Comparison of ENCODE assay signal across 8 mouse cellular contexts in the genomic region with DNA sequence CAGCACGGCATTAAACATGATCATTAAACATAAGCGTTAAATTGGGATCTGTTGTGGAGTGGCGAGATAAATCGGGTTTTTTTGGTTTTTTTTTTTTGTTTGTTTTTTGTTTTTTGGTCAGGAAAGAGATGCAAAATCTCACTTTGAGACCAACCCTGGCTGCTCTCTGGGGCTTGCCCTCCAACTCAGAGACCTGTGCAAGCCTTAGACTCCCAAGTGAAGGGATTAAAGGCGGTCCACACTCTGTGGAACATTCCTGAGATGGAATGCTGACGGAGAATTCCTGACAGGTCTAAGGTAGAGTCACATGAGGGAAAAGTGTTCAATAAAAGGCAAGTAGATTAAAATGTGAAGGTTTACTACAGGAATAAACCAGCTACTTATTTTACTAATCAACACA. TPM values are rescaled to one million over a fixed set of nuclear protein-coding genes. Genes with fewer than 3 reads are reported as not detected.
DNase-seq lines count a peak whose midpoint lies in the region; ATAC-seq and TF ChIP-seq lines count a peak whose summit lies in the region.

No protein-coding gene starts in this region.

- peak overlapping the region; percentile 86 for H3K9ac ChIP-seq in heart, embryonic 11.5 days (ENCODE audit: low read depth, low read length)
- peak overlapping the region; percentile 83 for H3K9ac ChIP-seq in intestine, embryonic 15.5 days

- peaks cover 23% of the 10 kb centered on the region for H3K4me1 ChIP-seq in heart, embryonic 11.5 days (ENCODE audit: control insufficient read depth, insufficient read depth, low read length)
- peaks cover 16% of the 10 kb centered on the region for H3K4me1 ChIP-seq in bone marrow macrophage, adult 2 months (ENCODE audit: control insufficient read depth, insufficient read depth, low read length)
- H3K4me1 ChIP-seq in intestine, embryonic 15.5 days (replicated peaks) = peaks cover 12% of the 10 kb centered on the region; the same call in 1 of the 2 replicates

- 3% methylated on average over 6 of the region's 6 CpGs for WGBS in heart, embryonic 11.5 days (ENCODE audit: insufficient replicate concordance)
- 5% methylated on average over 6 of the region's 6 CpGs for WGBS in intestine, embryonic 15.5 days

- peaks cover 4% of the 10 kb centered on the region; the same call in 1 of the 2 replicates for H3K36me3 ChIP-seq in heart, embryonic 11.5 days (ENCODE audit: control insufficient read depth, insufficient read depth, low read length)
- H3K36me3 ChIP-seq in intestine, embryonic 15.5 days = no peaks in the 10 kb centered on the region

- no peak for TF ChIP-seq CTCF in bone marrow macrophage, adult 2 months (IDR thresholded peaks at IDR 0.05; ENCODE audit: low read depth, low read length)

- no peaks in the 10 kb centered on the region for H3K9me3 ChIP-seq in heart, embryonic 11.5 days (replicated peaks; ENCODE audit: control insufficient read depth, low read length)
- H3K9me3 ChIP-seq in intestine, embryonic 15.5 days = no peaks in the 10 kb centered on the region

- no peak for DNase-seq in heart, postnatal 36 days
- peak; percentile 30 for DNase-seq in mesoderm, embryonic 11.5 days (ENCODE audit: low read depth, low spot score)
- DNase-seq in layer of hippocampus, adult 18-20 months (ENCODE audit: low spot score in 2 of 2) = no peak
- DNase-seq in cerebellum, postnatal 25 days = no peak

- TF ChIP-seq POLR2A in bone marrow macrophage, adult 2 months (IDR thresholded peaks at IDR 0.05; ENCODE audit: borderline replicate concordance, low read depth, low read length) = no peak

- peak overlapping the region; percentile 65 for H3K4me2 ChIP-seq in heart, embryonic 11.5 days
- peak overlapping the region; percentile 76 for H3K4me2 ChIP-seq in intestine, embryonic 15.5 days (replicated peaks)

- peak overlapping the region; percentile 91 for H3K27ac ChIP-seq in heart, embryonic 11.5 days (ENCODE audit: low read depth, low read length)
- peak overlapping the region; percentile 44 for H3K27ac ChIP-seq in bone marrow macrophage, adult 2 months (ENCODE audit: insufficient read depth, low read depth, low read length)
- H3K27ac ChIP-seq in intestine, embryonic 15.5 days = peak overlapping the region; percentile 91

- H3K27me3 ChIP-seq in heart, embryonic 11.5 days (ENCODE audit: control insufficient read depth, insufficient read depth, low read length) = no peaks in the 10 kb centered on the region
- no peaks in the 10 kb centered on the region for H3K27me3 ChIP-seq in intestine, embryonic 15.5 days (replicated peaks)

- H3K4me3 ChIP-seq in heart, embryonic 11.5 days (ENCODE audit: low read depth, low read length) = peak overlapping the region; percentile 67
- H3K4me3 ChIP-seq in bone marrow macrophage, adult 2 months (ENCODE audit: insufficient read depth, low read length) = peak overlapping the region; percentile 92
- peak overlapping the region; percentile 88 for H3K4me3 ChIP-seq in intestine, embryonic 15.5 days (replicated peaks)

- intact Hi-C loops in heart, postnatal 36 days (cut with DNase I) = loop anchor here (10.0 kb wide), 1 partner anchor 917 kb away; a partner anchor contains a TSS

- ATAC-seq in heart, embryonic 11.5 days (replicated peaks; ENCODE audit: insufficient number of reproducible peaks, low FRiP score, low TSS enrichment) = no peak
- 0 out of 2 replicates have a peak, but pooled peaks have one; percentile 9 for ATAC-seq in intestine, embryonic 15.5 days
- ATAC-seq in megakaryocyte progenitor cell, adult 5-6 weeks (replicated peaks; ENCODE audit: poor library complexity) = no peak

RNA-seq across cellular contexts. Expression of a gene that starts 0.5 kb away (rescaled TPM):
- polyA plus RNA-seq in heart, embryonic 11.5 days (2014; fragmentation: Nextera tagmentation; extraction: Ambion mirVana) = 79.6 and 83.6 TPM in 2 replicates
- total RNA-seq in heart, postnatal 36 days (2021) = 10 to 100 TPM; 37.3 to 43.3 TPM
- 116 and 128 TPM in 2 replicates for polyA plus RNA-seq in bone marrow macrophage, adult 2 months (2012; ENCODE audit: insufficient read depth, insufficient read length, missing spikeins)
- polyA plus RNA-seq in intestine, embryonic 15.5 days (2015; fragmentation: Nextera tagmentation; extraction: Ambion mirVana) = 58.0 and 63.1 TPM in 2 replicates
- 60.7 and 64.4 TPM in 2 replicates for total RNA-seq in megakaryocyte progenitor cell, adult 5-6 weeks (2015)
- total RNA-seq in megakaryocyte progenitor cell, adult 5-6 weeks (2017) = 43.8 and 57.5 TPM in 2 replicates
- total RNA-seq in layer of hippocampus, adult 18-20 months (2021) = 10 to 100 TPM; 69.3 to 72.7 TPM
